Mouse (Mus musculus) stomach, postnatal 0 days (tissue): ENCODE results near the gene D030056L22Rik.

Source experiments
- CTCF ChIP-seq: IDR thresholded peaks from 2 replicates; pipeline ENCODE4 v1.5.1; 2016; ENCODE audit warnings: antibody characterized with exemption, low read depth, mild to moderate bottlenecking, moderate library complexity
- EP300 ChIP-seq: optimal IDR thresholded peaks from 2 replicates; pipeline ENCODE3; 2016; ENCODE audit warnings: antibody characterized with exemption

DNA sequence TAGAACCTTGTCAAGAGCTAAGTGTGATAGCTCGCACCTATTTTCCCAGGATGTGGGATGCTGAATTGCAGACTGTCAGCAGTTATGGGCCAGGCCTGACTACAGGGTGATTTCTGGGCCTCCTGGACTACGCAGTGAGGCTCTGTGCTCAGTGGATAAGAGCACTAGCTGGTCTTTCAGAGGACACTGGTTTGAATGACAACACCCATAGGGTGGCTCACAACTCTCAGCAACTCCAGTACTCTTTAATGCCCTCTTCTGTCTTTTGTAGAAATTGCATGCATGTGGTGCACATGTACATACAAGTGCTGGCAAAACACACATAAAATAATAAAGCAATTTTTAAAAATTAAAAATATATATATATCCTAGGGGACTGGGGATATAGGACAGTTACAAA, 12.2 kb downstream of the D030056L22Rik start:
- TF ChIP-seq CTCF, result 0 out of 2 replicates have a peak, but pooled peaks have one; percentile 7
- no peak for TF ChIP-seq EP300
